ENCODE assay signal across 13 mouse cellular contexts in the genomic region with DNA sequence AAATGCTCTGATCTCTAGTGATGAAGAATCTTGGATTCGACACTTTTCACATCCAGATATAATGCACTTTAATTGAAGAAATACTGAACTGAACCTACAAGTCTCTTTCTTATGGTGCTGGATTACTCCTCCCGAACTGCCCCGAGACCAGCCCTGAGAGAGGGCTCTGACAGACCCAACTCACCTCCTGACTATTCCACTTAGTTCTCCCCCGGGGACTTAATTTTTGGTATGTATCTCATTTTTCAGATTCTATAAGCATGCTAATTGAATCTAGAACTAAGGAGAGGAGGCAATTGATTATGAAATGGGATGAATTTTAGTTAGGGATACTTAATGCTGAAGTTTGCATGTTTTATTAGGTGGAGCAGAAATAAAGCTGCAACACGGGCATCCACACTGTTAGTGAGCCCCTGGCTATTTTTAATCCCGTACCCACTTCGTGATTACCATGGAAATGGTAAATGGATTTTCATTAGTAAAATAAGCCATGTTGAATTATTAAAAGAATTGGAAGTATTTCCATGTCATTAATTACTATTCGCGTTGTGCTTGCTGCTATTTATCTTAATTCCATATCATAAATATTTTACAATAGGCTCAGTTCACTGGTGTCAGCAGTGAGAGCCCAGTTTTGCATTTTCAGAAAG. TPM values are rescaled to one million over a fixed set of nuclear protein-coding genes. Genes with fewer than 3 reads are reported as not detected.
DNase-seq lines count a peak whose midpoint lies in the region; ATAC-seq lines count a peak whose summit lies in the region.
"Had no signal": no experiment of that assay in that cellular context is flagged by ENCODE, and none has a peak within 500 bp of the region (broad histone marks: within the 10 kb centered on the region; RNA-seq: fewer than 3 reads in every experiment).

No protein-coding gene starts in this region.

- peak overlapping the region; percentile 41 for H3K9ac ChIP-seq in neural tube, embryonic 11.5 days (ENCODE audit: low read length)
- peak overlapping the region; percentile 58 for H3K9ac ChIP-seq in forebrain, embryonic 15.5 days (replicated peaks)
- H3K9ac ChIP-seq in neural tube, embryonic 15.5 days (replicated peaks): peak overlapping the region; percentile 62

- ATAC-seq in neural tube, embryonic 11.5 days (ENCODE audit: insufficient read depth, low FRiP score, low TSS enrichment): no peak
- no peak; the same call in 1 of the 2 replicates for ATAC-seq in forebrain, embryonic 15.5 days (replicated peaks)
- 0 out of 2 replicates have a peak, but pooled peaks have one; percentile 43 for ATAC-seq in neural tube, embryonic 15.5 days (ENCODE audit: low FRiP score)
- no peak for ATAC-seq in erythroid progenitor cell, adult 5-6 weeks (replicated peaks; ENCODE audit: low FRiP score, poor library complexity, severe bottlenecking)

- H3K27me3 ChIP-seq in neural tube, embryonic 11.5 days (ENCODE audit: control insufficient read depth, insufficient read depth, low read length): no peaks in the 10 kb centered on the region
- H3K27me3 ChIP-seq in forebrain, embryonic 15.5 days: no peaks in the 10 kb centered on the region
- no peaks in the 10 kb centered on the region for H3K27me3 ChIP-seq in midbrain, embryonic 10.5 days (ENCODE audit: low read depth, poor library complexity, severe bottlenecking)
- H3K27me3 ChIP-seq in neural tube, embryonic 15.5 days (replicated peaks): no peaks in the 10 kb centered on the region

- DNase-seq in neural tube, embryonic 11.5 days (ENCODE audit: low spot score): no peak
- no peak for DNase-seq in neural tube, embryonic 10.5 days (ENCODE audit: extremely low spot score, low spot score)
- no peak for DNase-seq in midbrain, embryonic 10.5 days (ENCODE audit: low spot score)
- DNase-seq in spleen, postnatal 4 days (ENCODE audit: low spot score in 2 of 2): no peak
- no peak for DNase-seq in gastrocnemius, adult 8-10 months (ENCODE audit: low spot score in 2 of 2)
- DNase-seq: gastrocnemius, postnatal 14 days; kidney, postnatal 25 days; spleen, adult 18-20 months had no signal

- 75% methylated on average over 9 of the region's 9 CpGs for WGBS in neural tube, embryonic 11.5 days
- WGBS in forebrain, embryonic 15.5 days: 52% methylated on average over 9 of the region's 9 CpGs
- 75% methylated on average over 9 of the region's 9 CpGs for WGBS in midbrain, embryonic 10.5 days
- 41% methylated on average over 9 of the region's 9 CpGs for WGBS in neural tube, embryonic 15.5 days

- H3K4me3 ChIP-seq in neural tube, embryonic 11.5 days (ENCODE audit: low read depth, low read length): peak overlapping the region; percentile 12; the same call in 1 of the 2 replicates
- peak overlapping the region; percentile 47 for H3K4me3 ChIP-seq in forebrain, embryonic 15.5 days
- H3K4me3 ChIP-seq in midbrain, embryonic 10.5 days: peak overlapping the region; percentile 30; the same call in 1 of the 2 replicates
- H3K4me3 ChIP-seq in neural tube, embryonic 15.5 days (replicated peaks): peak overlapping the region; percentile 50

- H3K9me3 ChIP-seq in neural tube, embryonic 11.5 days (ENCODE audit: control insufficient read depth, low read length): no peaks in the 10 kb centered on the region
- no peaks in the 10 kb centered on the region for H3K9me3 ChIP-seq in forebrain, embryonic 15.5 days
- H3K9me3 ChIP-seq in midbrain, embryonic 10.5 days (replicated peaks): no peaks in the 10 kb centered on the region
- no peaks in the 10 kb centered on the region for H3K9me3 ChIP-seq in neural tube, embryonic 15.5 days (replicated peaks)

- no peaks in the 10 kb centered on the region for H3K36me3 ChIP-seq in neural tube, embryonic 11.5 days (ENCODE audit: control insufficient read depth, insufficient read depth, low read length)
- H3K36me3 ChIP-seq in forebrain, embryonic 15.5 days: no peaks in the 10 kb centered on the region
- no peaks in the 10 kb centered on the region for H3K36me3 ChIP-seq in midbrain, embryonic 10.5 days
- H3K36me3 ChIP-seq in neural tube, embryonic 15.5 days: no peaks in the 10 kb centered on the region

- H3K4me2 ChIP-seq in neural tube, embryonic 11.5 days (ENCODE audit: low read depth): peak overlapping the region; percentile 33; the same call in 1 of the 2 replicates
- H3K4me2 ChIP-seq in forebrain, embryonic 15.5 days (replicated peaks): peak overlapping the region; percentile 51
- peak overlapping the region; percentile 60 for H3K4me2 ChIP-seq in neural tube, embryonic 15.5 days

- H3K4me1 ChIP-seq in neural tube, embryonic 11.5 days (ENCODE audit: control insufficient read depth, insufficient read depth, low read length): no peaks in the 10 kb centered on the region
- H3K4me1 ChIP-seq in forebrain, embryonic 15.5 days: peaks cover 20% of the 10 kb centered on the region
- H3K4me1 ChIP-seq in midbrain, embryonic 10.5 days: peaks cover 15% of the 10 kb centered on the region
- H3K4me1 ChIP-seq in neural tube, embryonic 15.5 days: 0 out of 2 replicates have a peak, but pooled peaks cover 3% of the 10 kb centered on the region

- 0 out of 2 replicates have a peak overlapping the region, but pooled peaks have one; percentile 83 for H3K27ac ChIP-seq in neural tube, embryonic 11.5 days (ENCODE audit: low read depth, low read length)
- peak overlapping the region; percentile 98 for H3K27ac ChIP-seq in forebrain, embryonic 15.5 days (replicated peaks)
- H3K27ac ChIP-seq in midbrain, embryonic 10.5 days (replicated peaks): 0 out of 2 replicates have a peak overlapping the region, but pooled peaks have one; percentile 39
- H3K27ac ChIP-seq in neural tube, embryonic 15.5 days (replicated peaks): peak overlapping the region; percentile 96

RNA-seq across cellular contexts. Expression of a gene that starts 1.0 kb away (rescaled TPM):
- polyA plus RNA-seq in neural tube, embryonic 11.5 days (2014; fragmentation: Nextera tagmentation; extraction: Ambion mirVana): 7.5 and 11.6 TPM in 2 replicates
- 7.8 and 8.6 TPM in 2 replicates for polyA plus RNA-seq in forebrain, embryonic 15.5 days (2015; fragmentation: Nextera tagmentation; extraction: Ambion mirVana)
- 0.42 and 0.86 TPM in 2 replicates for polyA plus RNA-seq in midbrain, embryonic 10.5 days (2016; fragmentation: Nextera tagmentation; extraction: Ambion mirVana)
- 22.5 and 23.4 TPM in 2 replicates for polyA plus RNA-seq in neural tube, embryonic 15.5 days (2015; fragmentation: Nextera tagmentation; extraction: Ambion mirVana)
- not detected in 2 replicates for total RNA-seq in erythroid progenitor cell, adult 5-6 weeks (2015; ENCODE audit: low replicate concordance)
- not detected in 2 replicates for total RNA-seq in erythroid progenitor cell, adult 5-6 weeks (2017; ENCODE audit: low replicate concordance)
- not detected for total RNA-seq in gastrocnemius, adult 8-10 months (2022)
- total RNA-seq: common myeloid progenitor, adult 5-6 weeks; liver, adult 2 months had no signal
- polyA plus RNA-seq: liver, adult 2 months had no signal

Comparison
In these comparisons a context has a peak if more than half of its experiments do, and no peak if none do; other contexts are left out.
1. H3K27ac ChIP-seq: peak in every context shown above with its lines; median percentile 98 in forebrain, embryonic 15.5 days; 96 in neural tube, embryonic 15.5 days; 83 in neural tube, embryonic 11.5 days; 39 in midbrain, embryonic 10.5 days.